Mouse (Mus musculus) hindbrain, embryonic 16.5 days (tissue): Measurements from ENCODE around the gene Rab5if. TPM values are rescaled to one million over a fixed set of nuclear protein-coding genes. Genes with fewer than 3 reads are reported as not detected.

Source experiments
- polyA plus RNA-seq: library from polyadenylated mRNA; unstranded; fragments of >200 nt; fragmentation: Nextera tagmentation; extraction: Ambion mirVana; gene quantifications from 2 replicates; pipeline ENCODE4 v1.2.1, GENCODE M21; 2015

The Rab5if gene
- polyA plus RNA-seq, 1 experiment from 2014 or later, result 151 TPM

Other genes with a start within 250 kb of the Rab5if start
- 201 and 222 TPM in 2 replicates for gene Dlgap4, start 249.4 kb upstream of the Rab5if start, polyA plus RNA-seq
- gene Myl9, start 87.7 kb upstream of the Rab5if start, polyA plus RNA-seq, result 46.9 and 52.0 TPM in 2 replicates
- 16.0 and 20.4 TPM in 2 replicates for gene Tgif2, start 23.1 kb upstream of the Rab5if start, polyA plus RNA-seq
- 6.9 and 8.1 TPM in 2 replicates for gene 4930518I15Rik, start 5.2 kb upstream of the Rab5if start, polyA plus RNA-seq
- gene Sla2, start 24.1 kb downstream of the Rab5if start, polyA plus RNA-seq, result 0.21 and 0.25 TPM in 2 replicates
- 168 and 181 TPM in 2 replicates for gene Ndrg3, start 128.9 kb downstream of the Rab5if start, polyA plus RNA-seq
- 10.5 and 11.6 TPM in 2 replicates for gene Dsn1, start 144.0 kb downstream of the Rab5if start, polyA plus RNA-seq
- 4.4 and 4.6 TPM in 2 replicates for gene Soga1, start 216.1 kb downstream of the Rab5if start, polyA plus RNA-seq
- not detected in 2 replicates for gene Tldc2, start 223.9 kb downstream of the Rab5if start, polyA plus RNA-seq